Mouse (Mus musculus): ENCODE data around the gene Hist1h2ba. TPM values are rescaled to one million over a fixed set of nuclear protein-coding genes. Genes with fewer than 3 reads are reported as not detected.

Hist1h2ba gene
- polyA plus RNA-seq, 1 experiment, result not detected

DNA sequence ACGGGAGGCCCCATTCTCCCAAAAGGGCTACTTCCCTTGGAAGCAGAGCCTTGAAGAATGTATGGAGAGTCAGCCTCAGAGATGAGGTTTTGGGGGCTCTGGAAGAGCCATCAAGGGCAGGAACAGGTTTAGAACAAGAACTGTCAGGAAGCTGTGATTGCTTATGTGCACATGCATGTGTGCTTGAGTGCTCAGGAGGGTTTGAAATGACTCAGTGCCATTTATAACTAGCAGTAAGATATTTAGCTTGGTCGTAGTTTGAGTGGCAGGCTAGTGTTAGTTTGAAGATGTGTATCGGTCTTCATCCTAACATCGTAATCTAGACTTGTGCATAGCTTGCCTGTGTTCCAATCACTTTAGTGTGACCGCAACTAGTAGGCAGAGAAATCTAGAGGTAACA is 27.1 kb downstream of the Hist1h2ba start:
- no peak for DNase-seq (ENCODE audit: low spot score)

GRCm38 (mm10) chr13:23898242-23898641 is 35.7 kb downstream of the Hist1h2ba start:
- no peak for DNase-seq (ENCODE audit: low spot score)

DNA sequence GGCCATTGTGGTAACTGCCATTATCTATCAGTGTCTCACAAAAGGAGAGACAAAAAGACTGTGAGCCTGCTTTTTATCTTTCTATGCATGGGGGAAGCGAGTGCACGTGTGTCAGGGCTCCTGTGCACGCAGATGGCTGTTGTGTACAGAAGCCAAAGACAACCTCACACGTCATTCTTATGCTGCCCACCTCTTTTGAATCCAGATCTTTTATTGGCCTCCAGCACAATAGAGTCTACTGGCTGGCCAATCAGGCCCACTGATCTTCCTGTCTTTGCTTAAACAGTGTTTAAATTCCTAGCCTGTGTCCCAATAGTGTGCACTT is 40.7 kb downstream of the Hist1h2ba start:
- no peak for DNase-seq (ENCODE audit: low spot score)

DNA sequence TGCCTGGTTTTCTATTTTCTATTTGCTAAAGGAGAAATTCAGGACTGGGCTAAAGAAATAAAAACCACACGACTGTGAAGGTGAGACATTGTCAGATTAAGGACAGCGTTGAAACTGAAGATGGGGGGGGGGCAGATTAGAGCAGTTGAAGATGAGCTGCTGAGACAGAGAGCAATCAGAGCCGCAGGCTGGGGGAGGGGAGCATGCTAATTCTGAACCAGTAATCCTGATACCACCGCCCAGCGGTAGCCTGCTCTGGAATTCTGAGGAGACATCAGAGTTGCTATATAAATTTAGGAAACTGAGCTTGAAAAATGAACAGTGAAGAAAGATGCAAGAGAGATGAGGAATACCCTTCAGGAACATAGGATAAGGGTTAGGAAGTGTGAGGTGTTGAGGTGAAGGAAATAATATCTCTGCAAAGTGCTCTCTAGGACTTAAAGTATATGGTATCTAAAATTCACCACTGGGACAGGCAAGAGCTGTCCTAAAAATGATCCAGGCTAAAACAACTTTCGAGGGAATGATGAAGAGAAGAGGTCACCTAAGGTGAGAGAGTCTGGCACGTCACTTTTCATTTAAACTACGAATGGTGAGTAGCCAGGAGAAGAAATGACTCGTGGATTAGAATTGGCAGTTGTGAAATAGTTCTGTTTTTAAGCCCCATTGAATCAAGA is 41.2 kb downstream of the Hist1h2ba start:
- DNase-seq (ENCODE audit: low spot score), result no peak

DNA sequence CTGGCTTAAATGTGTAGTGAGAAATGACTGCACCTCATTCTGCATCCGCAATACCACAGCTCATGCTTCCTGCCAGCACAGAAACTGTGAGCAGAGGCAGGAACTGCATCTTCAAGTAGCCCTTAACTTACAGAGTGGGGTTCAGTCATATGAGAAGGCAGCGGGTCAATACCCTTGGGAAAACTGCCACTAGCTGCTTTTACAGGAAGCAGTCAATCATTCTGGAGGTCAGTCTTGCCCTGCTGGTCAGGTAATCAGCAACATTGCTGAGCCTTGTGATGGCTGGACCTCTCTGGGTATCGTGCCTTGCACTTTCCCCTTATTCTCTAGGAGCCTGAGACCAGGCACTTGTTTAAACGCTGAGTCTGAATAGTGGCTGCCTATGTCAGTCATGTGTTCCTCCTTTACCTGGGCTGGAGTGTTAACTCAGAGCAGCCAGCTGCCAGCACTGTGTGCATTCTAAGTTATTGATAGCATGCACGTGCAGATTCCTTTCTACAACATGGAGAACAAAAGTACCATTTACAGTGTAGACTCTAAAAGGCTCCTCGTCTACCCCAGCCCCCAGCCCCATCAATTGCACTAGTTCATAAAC is 44.8 kb downstream of the Hist1h2ba start:
- no peak for DNase-seq (ENCODE audit: low spot score)

- no peak for DNase-seq (ENCODE audit: low spot score)
Observed at GRCm38 (mm10) chr13:23887026-23887725, 46.8 kb downstream of the Hist1h2ba start.

DNA sequence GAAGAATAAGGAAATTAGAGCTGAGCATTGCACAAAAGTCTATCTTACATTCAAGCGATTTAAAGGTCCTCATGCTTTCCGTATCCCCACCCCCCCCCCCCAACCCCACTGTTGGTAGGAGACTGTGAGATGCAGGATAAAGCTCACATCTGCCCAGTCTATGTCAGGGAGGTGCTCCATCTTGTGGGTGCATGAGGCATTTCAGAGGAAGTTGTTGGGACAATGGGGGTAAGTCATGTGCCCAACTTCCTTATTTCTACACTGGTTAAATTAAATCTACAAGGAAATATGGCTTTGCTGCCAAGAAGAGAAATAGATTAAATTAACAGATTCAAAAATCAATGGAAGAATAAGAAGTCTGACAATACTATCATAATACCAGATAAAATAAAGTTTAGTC is 48.4 kb downstream of the Hist1h2ba start:
- DNase-seq (ENCODE audit: low spot score), result no peak

Other genes with a start within 250 kb of the Hist1h2ba start
- 193 and 203 TPM in 2 replicates for gene Hist1h2bc, start 250.0 kb downstream of the Hist1h2ba start, polyA plus RNA-seq (2012; rRNA removed)
- gene Hist1h1t, start 238.3 kb downstream of the Hist1h2ba start, polyA plus RNA-seq (2012; rRNA removed), result not detected in 2 replicates
- gene Hist1h4c, start 235.7 kb downstream of the Hist1h2ba start, polyA plus RNA-seq (2012; rRNA removed), result 0.47 and 1.7 TPM in 2 replicates
- gene Hfe, start 223.3 kb downstream of the Hist1h2ba start, polyA plus RNA-seq (2012; rRNA removed), result 13.8 and 14.8 TPM in 2 replicates
- gene Hist1h1c, start 195.3 kb downstream of the Hist1h2ba start, polyA plus RNA-seq (2012; rRNA removed), result 125 and 170 TPM in 2 replicates
- gene Hist1h3c, start 188.6 kb downstream of the Hist1h2ba start, polyA plus RNA-seq (2012; rRNA removed), result 0.48 and 0.84 TPM in 2 replicates
- 0.43 and 0.49 TPM in 2 replicates for gene Hist1h2bb, start 187.4 kb downstream of the Hist1h2ba start, polyA plus RNA-seq (2012; rRNA removed)
- 0.60 TPM in 1 of 2 replicates, not detected in the other for gene Hist1h2ab, start 183.0 kb downstream of the Hist1h2ba start, polyA plus RNA-seq (2012; rRNA removed)
- gene Hist1h3b, start 181.9 kb downstream of the Hist1h2ba start, polyA plus RNA-seq (2012; rRNA removed), result 0.48 and 0.52 TPM in 2 replicates
- gene Hist1h4b, start 177.1 kb downstream of the Hist1h2ba start, polyA plus RNA-seq (2012; rRNA removed), result 0.75 and 0.94 TPM in 2 replicates
- 0.48 and 1.2 TPM in 2 replicates for gene Hist1h4a, start 172.9 kb downstream of the Hist1h2ba start, polyA plus RNA-seq (2012; rRNA removed)
- 0.34 and 0.66 TPM in 2 replicates for gene Hist1h3a, start 171.8 kb downstream of the Hist1h2ba start, polyA plus RNA-seq (2012; rRNA removed)
- not detected in 2 replicates for gene Hist1h1a, start 170.5 kb downstream of the Hist1h2ba start, polyA plus RNA-seq (2012; rRNA removed)
- 0.25 and 0.36 TPM in 2 replicates for gene Trim38, start 164.2 kb downstream of the Hist1h2ba start, polyA plus RNA-seq (2012; rRNA removed)
- gene Slc17a2, start 127.2 kb downstream of the Hist1h2ba start, polyA plus RNA-seq (2012; rRNA removed), result not detected in 2 replicates
- gene Slc17a3, start 94.7 kb downstream of the Hist1h2ba start, polyA plus RNA-seq (2012; rRNA removed), result not detected in 2 replicates
- not detected in 2 replicates for gene Slc17a1, start 66.4 kb downstream of the Hist1h2ba start, polyA plus RNA-seq (2012; rRNA removed)
- gene Slc17a4, start 19.1 kb downstream of the Hist1h2ba start, polyA plus RNA-seq (2012; rRNA removed), result 0.04 and 0.06 TPM in 2 replicates
- not detected in 2 replicates for gene Hist1h2aa, start 306 bp upstream of the Hist1h2ba start, polyA plus RNA-seq (2012; rRNA removed)
- gene Scgn, start 57.1 kb upstream of the Hist1h2ba start, polyA plus RNA-seq (2012; rRNA removed), result not detected in 2 replicates